In genomic region chr4:126707439-126707826, GRCm38 (mm10) we compare ENCODE assay signal across 23 mouse cellular contexts. TPM values are rescaled to one million over a fixed set of nuclear protein-coding genes. Genes with fewer than 3 reads are reported as not detected.
DNase-seq lines count a peak whose midpoint lies in the region; ATAC-seq lines count a peak whose summit lies in the region.
"Had no signal": no experiment of that assay in that cellular context is flagged by ENCODE, and none has a peak within 500 bp of the region (broad histone marks: within the 10 kb centered on the region; RNA-seq: fewer than 3 reads in every experiment).

No protein-coding gene starts in this region.

- no peak for ATAC-seq in hindbrain, embryonic 12.5 days (ENCODE audit: low FRiP score)
- ATAC-seq in hindbrain, embryonic 16.5 days: no peak
- ATAC-seq in midbrain, embryonic 12.5 days (ENCODE audit: low FRiP score, low read depth): no peak
- no peak for ATAC-seq in midbrain, embryonic 15.5 days (replicated peaks)
- peak; percentile 52 for ATAC-seq in embryonic facial prominence, embryonic 11.5 days (replicated peaks; ENCODE audit: insufficient number of reproducible peaks, low FRiP score, low TSS enrichment, low read depth)
- ATAC-seq in midbrain, embryonic 13.5 days: no peak
- ATAC-seq: forebrain, embryonic 16.5 days had no signal

- H3K9ac ChIP-seq in hindbrain, embryonic 12.5 days: no peak overlapping the region
- no peak overlapping the region for H3K9ac ChIP-seq in hindbrain, embryonic 16.5 days (ENCODE audit: low read depth, low read length)
- H3K9ac ChIP-seq in midbrain, embryonic 12.5 days (replicated peaks): no peak overlapping the region
- no peak overlapping the region for H3K9ac ChIP-seq in midbrain, embryonic 15.5 days
- no peak overlapping the region for H3K9ac ChIP-seq in embryonic facial prominence, embryonic 11.5 days (replicated peaks; ENCODE audit: low read length)
- H3K9ac ChIP-seq in midbrain, embryonic 13.5 days (replicated peaks): no peak overlapping the region
- H3K9ac ChIP-seq: embryonic facial prominence, embryonic 15.5 days; forebrain, embryonic 12.5 days; heart, embryonic 13.5 days had no signal

- H3K36me3 ChIP-seq in hindbrain, embryonic 12.5 days: peaks cover 59% of the 10 kb centered on the region
- H3K36me3 ChIP-seq in hindbrain, embryonic 16.5 days (ENCODE audit: control insufficient read depth, insufficient read depth, low read length): peaks cover 41% of the 10 kb centered on the region
- peaks cover 49% of the 10 kb centered on the region for H3K36me3 ChIP-seq in midbrain, embryonic 12.5 days
- peaks cover 48% of the 10 kb centered on the region for H3K36me3 ChIP-seq in midbrain, embryonic 15.5 days (replicated peaks)
- peaks cover 4% of the 10 kb centered on the region for H3K36me3 ChIP-seq in embryonic facial prominence, embryonic 11.5 days (replicated peaks; ENCODE audit: control insufficient read depth, insufficient read depth, low read depth, low read length)
- H3K36me3 ChIP-seq in midbrain, embryonic 13.5 days: peaks cover 70% of the 10 kb centered on the region

- WGBS in hindbrain, embryonic 12.5 days: 37% methylated on average over 5 of the region's 5 CpGs
- WGBS in hindbrain, embryonic 16.5 days: 38% methylated on average over 5 of the region's 5 CpGs
- WGBS in midbrain, embryonic 12.5 days: 44% methylated on average over 5 of the region's 5 CpGs
- 40% methylated on average over 5 of the region's 5 CpGs for WGBS in midbrain, embryonic 15.5 days
- WGBS in embryonic facial prominence, embryonic 11.5 days: 44% methylated on average over 5 of the region's 5 CpGs
- WGBS in midbrain, embryonic 13.5 days: 39% methylated on average over 5 of the region's 5 CpGs

- H3K4me2 ChIP-seq in hindbrain, embryonic 12.5 days (replicated peaks): no peak overlapping the region
- H3K4me2 ChIP-seq in hindbrain, embryonic 16.5 days (ENCODE audit: low read length): no peak overlapping the region
- no peak overlapping the region for H3K4me2 ChIP-seq in midbrain, embryonic 12.5 days (replicated peaks)
- H3K4me2 ChIP-seq in midbrain, embryonic 15.5 days: no peak overlapping the region
- no peak overlapping the region for H3K4me2 ChIP-seq in embryonic facial prominence, embryonic 11.5 days (ENCODE audit: low read depth, low read length)
- H3K4me2 ChIP-seq in midbrain, embryonic 13.5 days (replicated peaks): no peak overlapping the region; the same call in 1 of the 2 replicates
- H3K4me2 ChIP-seq: embryonic facial prominence, embryonic 15.5 days; forebrain, embryonic 12.5 days; heart, embryonic 13.5 days had no signal

- no peaks in the 10 kb centered on the region for H3K9me3 ChIP-seq in hindbrain, embryonic 12.5 days (replicated peaks)
- no peaks in the 10 kb centered on the region for H3K9me3 ChIP-seq in hindbrain, embryonic 16.5 days (ENCODE audit: control insufficient read depth, low read length)
- no peaks in the 10 kb centered on the region for H3K9me3 ChIP-seq in midbrain, embryonic 12.5 days
- H3K9me3 ChIP-seq in midbrain, embryonic 15.5 days: no peaks in the 10 kb centered on the region
- H3K9me3 ChIP-seq in embryonic facial prominence, embryonic 11.5 days (replicated peaks; ENCODE audit: control insufficient read depth, low read length): no peaks in the 10 kb centered on the region
- H3K9me3 ChIP-seq in midbrain, embryonic 13.5 days: no peaks in the 10 kb centered on the region
- H3K9me3 ChIP-seq: embryonic facial prominence, embryonic 15.5 days; forebrain, embryonic 12.5 days; heart, embryonic 13.5 days had no signal

- H3K4me1 ChIP-seq in hindbrain, embryonic 12.5 days: peaks cover 25% of the 10 kb centered on the region
- H3K4me1 ChIP-seq in hindbrain, embryonic 16.5 days (ENCODE audit: control insufficient read depth, insufficient read depth, low read depth, low read length): no peaks in the 10 kb centered on the region
- H3K4me1 ChIP-seq in midbrain, embryonic 12.5 days: peaks cover 6% of the 10 kb centered on the region; the same call in 1 of the 2 replicates
- H3K4me1 ChIP-seq in midbrain, embryonic 15.5 days: peaks cover 5% of the 10 kb centered on the region; the same call in 1 of the 2 replicates
- H3K4me1 ChIP-seq in embryonic facial prominence, embryonic 11.5 days (ENCODE audit: control insufficient read depth, insufficient read depth, low read length): no peaks in the 10 kb centered on the region; the same call in 1 of the 2 replicates
- peaks cover 21% of the 10 kb centered on the region for H3K4me1 ChIP-seq in midbrain, embryonic 13.5 days (replicated peaks)
- H3K4me1 ChIP-seq: heart, embryonic 13.5 days had no signal

- peak; percentile 6 for DNase-seq in embryonic facial prominence, embryonic 11.5 days (ENCODE audit: low spot score)
- DNase-seq in cerebellum, postnatal 10 days: no peak
- DNase-seq: adrenal gland, adult 2 months; adrenal gland, postnatal 25 days; cerebellum, adult 18-20 months; cerebellum, adult 9-11 months; gastrocnemius, postnatal 10 days; heart, postnatal 36 days; kidney, adult 11 months had no signal

- 0 out of 2 replicates have a peak overlapping the region, but pooled peaks have one; percentile 75 for H3K27ac ChIP-seq in hindbrain, embryonic 12.5 days
- H3K27ac ChIP-seq in hindbrain, embryonic 16.5 days (ENCODE audit: low read depth, low read length): no peak overlapping the region
- peak overlapping the region; percentile 61 for H3K27ac ChIP-seq in midbrain, embryonic 12.5 days (replicated peaks)
- H3K27ac ChIP-seq in midbrain, embryonic 15.5 days: no peak overlapping the region
- no peak overlapping the region for H3K27ac ChIP-seq in embryonic facial prominence, embryonic 11.5 days (replicated peaks; ENCODE audit: low read depth, low read length)
- H3K27ac ChIP-seq in midbrain, embryonic 13.5 days: peak overlapping the region; percentile 45
- H3K27ac ChIP-seq: embryonic facial prominence, embryonic 15.5 days; heart, embryonic 13.5 days; hindbrain, postnatal 0 days had no signal

- no peak overlapping the region for H3K4me3 ChIP-seq in hindbrain, embryonic 12.5 days
- no peak overlapping the region for H3K4me3 ChIP-seq in hindbrain, embryonic 16.5 days (ENCODE audit: low read length)
- H3K4me3 ChIP-seq in midbrain, embryonic 12.5 days: no peak overlapping the region
- H3K4me3 ChIP-seq in midbrain, embryonic 15.5 days: no peak overlapping the region
- H3K4me3 ChIP-seq in embryonic facial prominence, embryonic 11.5 days (ENCODE audit: low read depth, low read length): no peak overlapping the region
- no peak overlapping the region for H3K4me3 ChIP-seq in midbrain, embryonic 13.5 days (replicated peaks)
- H3K4me3 ChIP-seq: embryonic facial prominence, embryonic 15.5 days; erythroblast, embryonic 14.5 days; forebrain, embryonic 12.5 days; heart, embryonic 13.5 days had no signal

- H3K27me3 ChIP-seq in hindbrain, embryonic 12.5 days: no peaks in the 10 kb centered on the region; the same call in 1 of the 2 replicates
- H3K27me3 ChIP-seq in hindbrain, embryonic 16.5 days (replicated peaks; ENCODE audit: control insufficient read depth, insufficient read depth, low read length): no peaks in the 10 kb centered on the region
- H3K27me3 ChIP-seq in midbrain, embryonic 12.5 days: 0 out of 2 replicates have a peak, but pooled peaks cover 5% of the 10 kb centered on the region
- H3K27me3 ChIP-seq in midbrain, embryonic 15.5 days (replicated peaks): no peaks in the 10 kb centered on the region
- no peaks in the 10 kb centered on the region for H3K27me3 ChIP-seq in embryonic facial prominence, embryonic 11.5 days (ENCODE audit: control insufficient read depth, insufficient read depth, low read length)
- H3K27me3 ChIP-seq in midbrain, embryonic 13.5 days: no peaks in the 10 kb centered on the region
- H3K27me3 ChIP-seq: embryonic facial prominence, embryonic 15.5 days; forebrain, embryonic 12.5 days; heart, embryonic 13.5 days had no signal

RNA-seq across cellular contexts. Expression of gene Tfap2e, which starts 28.6 kb away (rescaled TPM):
- 0.77 and 0.93 TPM in 2 replicates for polyA plus RNA-seq in hindbrain, embryonic 12.5 days (2016; fragmentation: Nextera tagmentation; extraction: Ambion mirVana)
- polyA plus RNA-seq in hindbrain, embryonic 16.5 days (2015; fragmentation: Nextera tagmentation; extraction: Ambion mirVana): 0.12 and 0.14 TPM in 2 replicates
- 2.2 and 3.3 TPM in 2 replicates for polyA plus RNA-seq in midbrain, embryonic 12.5 days (2016; fragmentation: Nextera tagmentation; extraction: Ambion mirVana)
- polyA plus RNA-seq in midbrain, embryonic 15.5 days (2015; fragmentation: Nextera tagmentation; extraction: Ambion mirVana): 0.79 and 0.93 TPM in 2 replicates
- polyA plus RNA-seq in embryonic facial prominence, embryonic 11.5 days (2014; fragmentation: Nextera tagmentation; extraction: Ambion mirVana): not detected in 2 replicates
- polyA plus RNA-seq in midbrain, embryonic 13.5 days (2015; fragmentation: Nextera tagmentation; extraction: Ambion mirVana): 0.82 and 1.7 TPM in 2 replicates
- polyA plus RNA-seq: adrenal gland, adult 2 months; cortical plate, adult 2 months; erythroblast, embryonic 14.5 days; heart, embryonic 13.5 days; heart, postnatal 0 days; intestine, embryonic 14.5 days had no signal

RNA-seq across cellular contexts. Expression of gene Psmb2, which starts 30.0 kb away (rescaled TPM):
- polyA plus RNA-seq in hindbrain, embryonic 12.5 days (2016; fragmentation: Nextera tagmentation; extraction: Ambion mirVana): 393 and 431 TPM in 2 replicates
- 399 and 420 TPM in 2 replicates for polyA plus RNA-seq in hindbrain, embryonic 16.5 days (2015; fragmentation: Nextera tagmentation; extraction: Ambion mirVana)
- polyA plus RNA-seq in midbrain, embryonic 12.5 days (2016; fragmentation: Nextera tagmentation; extraction: Ambion mirVana): 435 and 444 TPM in 2 replicates
- polyA plus RNA-seq in midbrain, embryonic 15.5 days (2015; fragmentation: Nextera tagmentation; extraction: Ambion mirVana): 383 and 406 TPM in 2 replicates
- polyA plus RNA-seq in embryonic facial prominence, embryonic 11.5 days (2014; fragmentation: Nextera tagmentation; extraction: Ambion mirVana): 562 and 576 TPM in 2 replicates
- 470 and 496 TPM in 2 replicates for polyA plus RNA-seq in midbrain, embryonic 13.5 days (2015; fragmentation: Nextera tagmentation; extraction: Ambion mirVana)

RNA-seq across cellular contexts. Expression of gene Ncdn, which starts 45.8 kb away (rescaled TPM):
- polyA plus RNA-seq in hindbrain, embryonic 12.5 days (2016; fragmentation: Nextera tagmentation; extraction: Ambion mirVana): 54.3 and 62.6 TPM in 2 replicates
- polyA plus RNA-seq in hindbrain, embryonic 16.5 days (2015; fragmentation: Nextera tagmentation; extraction: Ambion mirVana): 159 and 170 TPM in 2 replicates
- 48.9 and 49.9 TPM in 2 replicates for polyA plus RNA-seq in midbrain, embryonic 12.5 days (2016; fragmentation: Nextera tagmentation; extraction: Ambion mirVana)
- polyA plus RNA-seq in midbrain, embryonic 15.5 days (2015; fragmentation: Nextera tagmentation; extraction: Ambion mirVana): 133 TPM in 2 replicates
- 21.2 and 23.3 TPM in 2 replicates for polyA plus RNA-seq in embryonic facial prominence, embryonic 11.5 days (2014; fragmentation: Nextera tagmentation; extraction: Ambion mirVana)
- polyA plus RNA-seq in midbrain, embryonic 13.5 days (2015; fragmentation: Nextera tagmentation; extraction: Ambion mirVana): 67.8 and 71.3 TPM in 2 replicates

RNA-seq across cellular contexts. Expression of gene AU040320, which starts 45.9 kb away (rescaled TPM):
- 35.3 and 38.6 TPM in 2 replicates for polyA plus RNA-seq in hindbrain, embryonic 12.5 days (2016; fragmentation: Nextera tagmentation; extraction: Ambion mirVana)
- 35.0 and 39.4 TPM in 2 replicates for polyA plus RNA-seq in hindbrain, embryonic 16.5 days (2015; fragmentation: Nextera tagmentation; extraction: Ambion mirVana)
- 32.9 and 35.0 TPM in 2 replicates for polyA plus RNA-seq in midbrain, embryonic 12.5 days (2016; fragmentation: Nextera tagmentation; extraction: Ambion mirVana)
- polyA plus RNA-seq in midbrain, embryonic 15.5 days (2015; fragmentation: Nextera tagmentation; extraction: Ambion mirVana): 40.5 and 41.4 TPM in 2 replicates
- polyA plus RNA-seq in embryonic facial prominence, embryonic 11.5 days (2014; fragmentation: Nextera tagmentation; extraction: Ambion mirVana): 16.4 and 18.3 TPM in 2 replicates
- 37.0 and 38.7 TPM in 2 replicates for polyA plus RNA-seq in midbrain, embryonic 13.5 days (2015; fragmentation: Nextera tagmentation; extraction: Ambion mirVana)

Comparison
In these comparisons a context has a peak if more than half of its experiments do, and no peak if none do; other contexts are left out.
1. H3K27ac ChIP-seq: peak in hindbrain, embryonic 12.5 days (single experiment), midbrain, embryonic 12.5 days (single experiment) and midbrain, embryonic 13.5 days (single experiment); none in hindbrain, embryonic 16.5 days (single experiment), midbrain, embryonic 15.5 days (single experiment) and embryonic facial prominence, embryonic 11.5 days (single experiment).